In the genomic region with DNA sequence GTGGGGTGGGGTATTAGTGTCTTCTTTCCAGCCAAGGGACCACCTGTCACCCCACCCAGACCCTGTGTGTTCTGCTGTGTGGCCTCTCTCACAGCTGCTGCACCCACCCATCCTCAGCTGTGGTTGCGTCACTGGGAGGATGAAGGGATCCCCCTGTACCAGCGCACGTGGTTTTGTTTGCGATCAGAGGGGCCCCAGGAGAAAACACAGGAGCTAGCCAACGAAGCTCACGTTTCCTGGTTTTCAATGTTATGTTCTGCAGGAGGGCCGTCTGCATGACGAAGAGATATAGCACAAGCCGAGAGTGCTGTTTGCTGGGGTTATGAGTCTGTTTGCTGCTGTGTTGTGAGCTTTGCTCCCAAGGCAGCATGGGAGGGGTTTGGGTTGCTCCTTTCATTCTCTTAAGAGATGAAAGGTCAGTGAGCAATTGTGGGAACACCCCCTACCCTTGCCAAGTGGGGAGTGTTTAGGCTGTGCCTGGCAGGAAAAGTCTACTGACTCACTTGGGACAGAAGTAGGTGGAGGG, we compare ENCODE assay signal across 7 mouse cellular contexts.
DNase-seq lines count a peak whose midpoint lies in the region; ATAC-seq and TF ChIP-seq lines count a peak whose summit lies in the region.

No protein-coding gene starts in this region.

- no peak for ATAC-seq in heart, embryonic 13.5 days (ENCODE audit: extremely low read depth, insufficient number of reproducible peaks, low FRiP score, low TSS enrichment)
- ATAC-seq in kidney, embryonic 15.5 days (replicated peaks; ENCODE audit: low FRiP score), result peak; percentile 57
- no peak for ATAC-seq in granulocyte monocyte progenitor cell, adult 5-6 weeks (replicated peaks; ENCODE audit: poor library complexity, severe bottlenecking)

- no peak overlapping the region for H3K9ac ChIP-seq in heart, embryonic 13.5 days
- no peak overlapping the region for H3K9ac ChIP-seq in kidney, embryonic 15.5 days

- no peaks in the 10 kb centered on the region for H3K27me3 ChIP-seq in heart, embryonic 13.5 days (replicated peaks)
- no peaks in the 10 kb centered on the region for H3K27me3 ChIP-seq in kidney, embryonic 15.5 days
- no peaks in the 10 kb centered on the region for H3K27me3 ChIP-seq in small intestine, adult 2 months (ENCODE audit: control insufficient read depth, insufficient read depth, low read length)

- no peak for TF ChIP-seq POLR2A in small intestine, adult 2 months (IDR thresholded peaks at IDR 0.05; ENCODE audit: low read depth, low read length)

- DNase-seq in ES-CJ7 (ENCODE audit: low read depth, low spot score), result peak; percentile 17
- DNase-seq in adrenal gland, postnatal 25 days, result peak; percentile 2
- DNase-seq in cerebellum, adult 11-12 months, result no peak

- no peaks in the 10 kb centered on the region for H3K36me3 ChIP-seq in heart, embryonic 13.5 days
- H3K36me3 ChIP-seq in kidney, embryonic 15.5 days, result no peaks in the 10 kb centered on the region
- no peaks in the 10 kb centered on the region for H3K36me3 ChIP-seq in small intestine, adult 2 months (ENCODE audit: control insufficient read depth, insufficient read depth, low read length)

- no peak for TF ChIP-seq CTCF in small intestine, adult 2 months (IDR thresholded peaks at IDR 0.05; ENCODE audit: extremely low read depth, insufficient read length, insufficient replicate concordance, low read depth, low read length)

- H3K4me3 ChIP-seq in heart, embryonic 13.5 days, result no peak overlapping the region
- H3K4me3 ChIP-seq in kidney, embryonic 15.5 days (replicated peaks), result no peak overlapping the region
- H3K4me3 ChIP-seq in small intestine, adult 2 months (ENCODE audit: low read depth, low read length), result peak overlapping the region; percentile 49

- H3K4me1 ChIP-seq in heart, embryonic 13.5 days, result peaks cover 15% of the 10 kb centered on the region
- peaks cover 19% of the 10 kb centered on the region for H3K4me1 ChIP-seq in kidney, embryonic 15.5 days
- peaks cover 10% of the 10 kb centered on the region for H3K4me1 ChIP-seq in small intestine, adult 2 months (ENCODE audit: control insufficient read depth, insufficient read depth, insufficient read length, low read length)

- WGBS in heart, embryonic 13.5 days, result 30% methylated on average over 9 of the region's 9 CpGs
- 14% methylated on average over 9 of the region's 9 CpGs for WGBS in kidney, embryonic 15.5 days
- WGBS in small intestine, adult 2 months, result 7% methylated on average over 9 of the region's 9 CpGs

- H3K27ac ChIP-seq in heart, embryonic 13.5 days (replicated peaks), result no peak overlapping the region
- H3K27ac ChIP-seq in kidney, embryonic 15.5 days, result 0 out of 2 replicates have a peak overlapping the region, but pooled peaks have one; percentile 18
- peak overlapping the region; percentile 83 for H3K27ac ChIP-seq in small intestine, adult 2 months (ENCODE audit: insufficient read depth, low read depth, low read length)

- H3K4me2 ChIP-seq in heart, embryonic 13.5 days, result peak overlapping the region; percentile 18
- peak overlapping the region; percentile 31; the same call in 1 of the 2 replicates for H3K4me2 ChIP-seq in kidney, embryonic 15.5 days

- H3K9me3 ChIP-seq in heart, embryonic 13.5 days, result no peaks in the 10 kb centered on the region
- no peaks in the 10 kb centered on the region for H3K9me3 ChIP-seq in kidney, embryonic 15.5 days (replicated peaks)
